10 mouse cellular contexts compared by ENCODE assay signal in the genomic region with DNA sequence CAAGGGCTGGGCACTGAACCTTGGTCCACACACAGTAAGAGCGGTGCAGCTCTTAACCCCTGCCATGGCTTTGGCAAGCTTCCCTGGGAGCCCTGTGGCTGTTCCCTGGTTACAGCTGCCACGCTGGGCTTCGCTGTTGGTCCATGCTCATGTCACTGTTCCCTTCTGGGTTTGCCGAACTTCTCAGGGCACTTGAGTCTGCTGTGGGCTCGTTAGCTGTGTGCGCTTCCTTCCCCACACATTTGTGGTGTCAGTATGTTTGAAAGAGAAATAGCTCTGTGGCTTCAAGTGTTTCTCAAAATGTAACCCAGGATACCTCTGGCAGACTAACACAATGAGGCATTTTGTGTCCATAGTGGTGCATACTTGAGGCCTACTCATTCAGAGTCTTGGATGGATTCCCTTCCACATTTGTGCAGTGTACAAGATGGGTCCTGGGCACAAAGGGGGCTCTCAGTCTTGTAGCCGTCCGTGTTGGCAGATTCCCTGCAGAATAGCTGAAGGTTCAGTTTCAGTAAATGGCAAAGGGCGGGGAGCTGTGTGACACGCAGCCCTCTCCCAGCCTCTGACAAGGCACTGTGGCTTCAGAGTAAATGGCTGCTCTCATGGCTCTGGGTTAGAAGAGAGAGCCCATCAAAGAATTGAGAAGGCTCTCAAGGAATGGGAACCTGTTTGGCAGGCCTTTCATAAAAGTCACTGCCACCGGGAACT.
DNase-seq lines count a peak whose midpoint lies in the region.
"Had no signal": no experiment of that assay in that cellular context is flagged by ENCODE, and none has a peak within 500 bp of the region (broad histone marks: within the 10 kb centered on the region; RNA-seq: fewer than 3 reads in every experiment).

No protein-coding gene starts in this region.

- DNase-seq in gastrocnemius, postnatal 10 days = peak; percentile 33
- no peak for DNase-seq in gastrocnemius, adult 8-10 months (ENCODE audit: low spot score in 2 of 2)
- peak; percentile 17 for DNase-seq in NIH3T3 (ENCODE audit: low read depth)
- DNase-seq in fibroblast of lung, adult 2 months (ENCODE audit: low read depth) = peak; percentile 80
- DNase-seq in left cerebral cortex, postnatal 4 days = peak; percentile 60
- DNase-seq in kidney, postnatal 14 days = no peak
- DNase-seq in kidney, postnatal 4 days = no peak
- no peak for DNase-seq in thymus, postnatal 0 days (ENCODE audit: low spot score)
- DNase-seq: heart, adult 18-20 months; kidney, postnatal 10 days had no signal

- intact Hi-C loops in left cerebral cortex, postnatal 4 days (cut with DNase I) = no loop called here

Comparison
In these comparisons a context has a peak if more than half of its experiments do, and no peak if none do; other contexts are left out.
1. DNase-seq: peak in gastrocnemius, postnatal 10 days (single experiment), NIH3T3 (single experiment), fibroblast of lung, adult 2 months (single experiment) and left cerebral cortex, postnatal 4 days (single experiment); none in gastrocnemius, adult 8-10 months (0 of 2), kidney, postnatal 14 days (single experiment), kidney, postnatal 4 days (0 of 2) and thymus, postnatal 0 days (single experiment).